Mouse (Mus musculus): ENCODE results near the gene Xpo4. TPM values are rescaled to one million over a fixed set of nuclear protein-coding genes. Genes with fewer than 3 reads are reported as not detected.
"Not testable (repeated sequence)": the region's sequence is repeated elsewhere in the genome, so short reads cannot be mapped to it uniquely, and the experiment has no call there.

The Xpo4 gene
- polyA plus RNA-seq, 1 experiment from 2014 or later, result 33.6 TPM

- no peak for ATAC-seq (ENCODE audit: insufficient number of reproducible peaks, insufficient read depth, low FRiP score, low TSS enrichment, low read depth)
- peaks cover 77% of the 10 kb centered on the region for H3K36me3 ChIP-seq
- WGBS, result 91% methylated on average over 10 of the region's 10 CpGs
- no peaks in the 10 kb centered on the region for H3K27me3 ChIP-seq
- no peak overlapping the region for H3K4me2 ChIP-seq
- H3K9ac ChIP-seq (replicated peaks), result no peak overlapping the region
- no peak overlapping the region for H3K4me3 ChIP-seq (replicated peaks)
- H3K9me3 ChIP-seq, result no peaks in the 10 kb centered on the region
- H3K4me1 ChIP-seq (replicated peaks), result no peaks in the 10 kb centered on the region
- no peak overlapping the region for H3K27ac ChIP-seq
These were observed 33.8 kb upstream of the Xpo4 start for GRCm38 (mm10) chr14:57699016-57699415.

- H3K36me3 ChIP-seq, result peaks cover 83% of the 10 kb centered on the region
- H3K9me3 ChIP-seq, result no peaks in the 10 kb centered on the region
- no peaks in the 10 kb centered on the region for H3K4me1 ChIP-seq (replicated peaks)
- no peak overlapping the region for H3K27ac ChIP-seq
- no peaks in the 10 kb centered on the region for H3K27me3 ChIP-seq
- 94% methylated on average over 15 of the region's 15 CpGs for WGBS
- H3K4me3 ChIP-seq (replicated peaks), result no peak overlapping the region
- no peak overlapping the region for H3K9ac ChIP-seq (replicated peaks)
- no peak for ATAC-seq (ENCODE audit: insufficient number of reproducible peaks, insufficient read depth, low FRiP score, low TSS enrichment, low read depth)
- no peak overlapping the region for H3K4me2 ChIP-seq
These were observed 30.8 kb upstream of the Xpo4 start for GRCm38 (mm10) chr14:57696066-57696465.

GRCm38 (mm10) chr14:57695550-57695949, 30.3 kb upstream of the Xpo4 start:
- no peak for ATAC-seq (ENCODE audit: insufficient number of reproducible peaks, insufficient read depth, low FRiP score, low TSS enrichment, low read depth)
- 92% methylated on average over 8 of the region's 8 CpGs for WGBS

GRCm38 (mm10) chr14:57694246-57694645, 29.0 kb upstream of the Xpo4 start:
- Histone ChIP-seq H3K36me3 (peaks cover 86% of the 10 kb centered on the region), H3K27ac (no peak overlapping the region), H3K4me2 (no peak overlapping the region), H3K4me1 (replicated peaks) (no peaks in the 10 kb centered on the region), H3K27me3 (no peaks in the 10 kb centered on the region), H3K9me3 (no peaks in the 10 kb centered on the region), H3K4me3 (replicated peaks) (no peak overlapping the region), H3K9ac (replicated peaks) (no peak overlapping the region)
- no peak for ATAC-seq (ENCODE audit: insufficient number of reproducible peaks, insufficient read depth, low FRiP score, low TSS enrichment, low read depth)
- 83% methylated on average over 16 of the region's 16 CpGs for WGBS

More at GRCm38 (mm10) chr14:57695550-57695949, 30.3 kb upstream of the Xpo4 start:
- no peak overlapping the region for H3K4me3 ChIP-seq (replicated peaks)
- no peak overlapping the region for H3K27ac ChIP-seq
- no peaks in the 10 kb centered on the region for H3K4me1 ChIP-seq (replicated peaks)
- H3K9ac ChIP-seq (replicated peaks), result no peak overlapping the region
- H3K27me3 ChIP-seq, result no peaks in the 10 kb centered on the region
- H3K36me3 ChIP-seq, result peaks cover 87% of the 10 kb centered on the region
- no peak overlapping the region for H3K4me2 ChIP-seq
- H3K9me3 ChIP-seq, result no peaks in the 10 kb centered on the region

- no peak overlapping the region for H3K4me3 ChIP-seq (replicated peaks)
- no peaks in the 10 kb centered on the region for H3K4me1 ChIP-seq (replicated peaks)
- H3K27ac ChIP-seq, result no peak overlapping the region
- WGBS, result 90% methylated on average over 17 of the region's 17 CpGs
- no peak overlapping the region for H3K4me2 ChIP-seq
- no peaks in the 10 kb centered on the region for H3K27me3 ChIP-seq
- H3K9ac ChIP-seq (replicated peaks), result no peak overlapping the region
- H3K36me3 ChIP-seq, result peaks cover 89% of the 10 kb centered on the region
- no peak for ATAC-seq (ENCODE audit: insufficient number of reproducible peaks, insufficient read depth, low FRiP score, low TSS enrichment, low read depth)
- no peaks in the 10 kb centered on the region for H3K9me3 ChIP-seq
These were observed 27.4 kb upstream of the Xpo4 start for GRCm38 (mm10) chr14:57692517-57693130.

GRCm38 (mm10) chr14:57691316-57691715, 26.1 kb upstream of the Xpo4 start:
- H3K27ac ChIP-seq, result no peak overlapping the region
- H3K4me2 ChIP-seq, result no peak overlapping the region
- 96% methylated on average over 24 of the region's 24 CpGs for WGBS
- peaks cover 77% of the 10 kb centered on the region for H3K36me3 ChIP-seq
- H3K27me3 ChIP-seq, result no peaks in the 10 kb centered on the region
- no peak overlapping the region for H3K4me3 ChIP-seq (replicated peaks)
- no peaks in the 10 kb centered on the region for H3K9me3 ChIP-seq
- H3K9ac ChIP-seq (replicated peaks), result no peak overlapping the region
- H3K4me1 ChIP-seq (replicated peaks), result no peaks in the 10 kb centered on the region
- no peak for ATAC-seq (ENCODE audit: insufficient number of reproducible peaks, insufficient read depth, low FRiP score, low TSS enrichment, low read depth)

- Histone ChIP-seq H3K9ac (replicated peaks) (no peak overlapping the region), H3K4me1 (replicated peaks) (no peaks in the 10 kb centered on the region), H3K4me3 (replicated peaks) (no peak overlapping the region), H3K4me2 (no peak overlapping the region), H3K27ac (no peak overlapping the region), H3K36me3 (peaks cover 71% of the 10 kb centered on the region), H3K27me3 (no peaks in the 10 kb centered on the region), H3K9me3 (no peaks in the 10 kb centered on the region)
- 94% methylated on average over 8 of the region's 8 CpGs for WGBS
- ATAC-seq (ENCODE audit: insufficient number of reproducible peaks, insufficient read depth, low FRiP score, low TSS enrichment, low read depth), result no peak
These were observed 25.5 kb upstream of the Xpo4 start for GRCm38 (mm10) chr14:57690681-57691080.

GRCm38 (mm10) chr14:57688066-57688465, 22.8 kb upstream of the Xpo4 start:
- peaks cover 48% of the 10 kb centered on the region for H3K36me3 ChIP-seq
- not testable (repeated sequence) for H3K9ac ChIP-seq (replicated peaks); H3K27me3 ChIP-seq; H3K4me2 ChIP-seq; H3K27ac ChIP-seq; H3K4me1 ChIP-seq (replicated peaks); ATAC-seq (ENCODE audit: insufficient number of reproducible peaks, insufficient read depth, low FRiP score, low TSS enrichment, low read depth); H3K9me3 ChIP-seq; H3K4me3 ChIP-seq (replicated peaks)
- 91% methylated on average over 7 of the region's 7 CpGs for WGBS

GRCm38 (mm10) chr14:57687441-57687840, 22.2 kb upstream of the Xpo4 start:
- no peaks in the 10 kb centered on the region for H3K27me3 ChIP-seq
- no peak for ATAC-seq (ENCODE audit: insufficient number of reproducible peaks, insufficient read depth, low FRiP score, low TSS enrichment, low read depth)
- no peak overlapping the region for H3K4me3 ChIP-seq (replicated peaks)
- H3K4me1 ChIP-seq (replicated peaks), result no peaks in the 10 kb centered on the region
- H3K36me3 ChIP-seq, result peaks cover 43% of the 10 kb centered on the region
- H3K9me3 ChIP-seq, result no peaks in the 10 kb centered on the region
- no peak overlapping the region for H3K9ac ChIP-seq (replicated peaks)
- H3K27ac ChIP-seq, result no peak overlapping the region
- no peak overlapping the region for H3K4me2 ChIP-seq
- WGBS, result 81% methylated on average over 5 of the region's 5 CpGs

- peaks cover 35% of the 10 kb centered on the region for H3K36me3 ChIP-seq
- 85% methylated on average over 6 of the region's 6 CpGs for WGBS
- no peak overlapping the region for H3K9ac ChIP-seq (replicated peaks)
- H3K27ac ChIP-seq, result no peak overlapping the region
- H3K4me2 ChIP-seq, result no peak overlapping the region
- no peak overlapping the region for H3K4me3 ChIP-seq (replicated peaks)
- H3K27me3 ChIP-seq, result no peaks in the 10 kb centered on the region
- H3K4me1 ChIP-seq (replicated peaks), result no peaks in the 10 kb centered on the region
- ATAC-seq (ENCODE audit: insufficient number of reproducible peaks, insufficient read depth, low FRiP score, low TSS enrichment, low read depth), result no peak
- no peaks in the 10 kb centered on the region for H3K9me3 ChIP-seq
These were observed 21.4 kb upstream of the Xpo4 start for GRCm38 (mm10) chr14:57686647-57687046.

GRCm38 (mm10) chr14:57684579-57684978, 19.3 kb upstream of the Xpo4 start:
- H3K9me3 ChIP-seq, result no peaks in the 10 kb centered on the region
- H3K4me1 ChIP-seq (replicated peaks), result no peaks in the 10 kb centered on the region
- H3K9ac ChIP-seq (replicated peaks), result no peak overlapping the region
- WGBS, result 18% methylated on average over 1 of the region's 1 CpGs
- peaks cover 15% of the 10 kb centered on the region for H3K36me3 ChIP-seq
- no peak for ATAC-seq (ENCODE audit: insufficient number of reproducible peaks, insufficient read depth, low FRiP score, low TSS enrichment, low read depth)
- no peaks in the 10 kb centered on the region for H3K27me3 ChIP-seq
- no peak overlapping the region for H3K4me3 ChIP-seq (replicated peaks)
- H3K4me2 ChIP-seq, result no peak overlapping the region
- H3K27ac ChIP-seq, result no peak overlapping the region

- H3K27ac ChIP-seq, result no peak overlapping the region
- H3K4me2 ChIP-seq, result no peak overlapping the region
- H3K36me3 ChIP-seq, result no peaks in the 10 kb centered on the region
- WGBS, result 85% methylated on average over 4 of the region's 4 CpGs
- H3K4me1 ChIP-seq (replicated peaks), result no peaks in the 10 kb centered on the region
- H3K9me3 ChIP-seq, result no peaks in the 10 kb centered on the region
- H3K4me3 ChIP-seq (replicated peaks), result no peak overlapping the region
- no peak for ATAC-seq (ENCODE audit: insufficient number of reproducible peaks, insufficient read depth, low FRiP score, low TSS enrichment, low read depth)
- H3K9ac ChIP-seq (replicated peaks), result no peak overlapping the region
- no peaks in the 10 kb centered on the region for H3K27me3 ChIP-seq
These were observed 17.5 kb upstream of the Xpo4 start for GRCm38 (mm10) chr14:57682751-57683150.
